Comparison of ENCODE assay signal across 8 mouse cellular contexts in the genomic region with DNA sequence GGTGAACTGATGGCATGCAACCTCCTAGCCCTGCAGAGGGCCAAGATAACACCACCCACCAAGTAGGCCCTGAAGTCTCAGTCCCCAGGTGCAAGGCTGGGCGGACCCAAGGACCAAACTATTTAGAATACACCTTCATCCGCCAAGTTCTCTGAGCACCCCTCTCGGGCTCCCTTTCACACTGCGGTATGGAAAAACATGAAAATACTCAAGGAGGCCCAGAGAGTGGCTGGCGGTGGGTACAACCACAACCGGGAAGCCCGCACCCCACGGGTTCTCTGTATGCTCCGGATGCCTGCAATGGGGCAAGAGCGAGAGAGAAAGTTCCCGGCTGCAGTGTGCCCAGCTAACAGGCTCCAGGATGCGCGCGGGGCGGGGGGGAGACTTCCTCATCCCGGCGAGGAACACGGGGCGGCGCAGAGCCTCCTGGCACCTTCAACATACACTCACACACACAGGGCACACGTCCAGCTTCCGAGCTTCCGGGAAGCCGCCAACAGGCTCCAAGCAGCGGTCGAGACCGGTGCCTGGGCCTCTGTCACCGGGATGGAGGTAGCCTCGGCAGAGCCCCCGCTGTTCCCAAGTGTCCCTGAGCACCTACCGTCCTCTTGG. TPM values are rescaled to one million over a fixed set of nuclear protein-coding genes. Genes with fewer than 3 reads are reported as not detected.
DNase-seq lines count a peak whose midpoint lies in the region; ATAC-seq lines count a peak whose summit lies in the region.

No protein-coding gene starts in this region.

- H3K9ac ChIP-seq in neural tube, embryonic 11.5 days (ENCODE audit: low read length) = peak overlapping the region; percentile 81
- H3K9ac ChIP-seq in embryonic facial prominence, embryonic 11.5 days (replicated peaks; ENCODE audit: low read length) = peak overlapping the region; percentile 71
- peak overlapping the region; percentile 67; the same call in 1 of the 2 replicates for H3K9ac ChIP-seq in heart, embryonic 11.5 days (ENCODE audit: low read depth, low read length)
- H3K9ac ChIP-seq in kidney, embryonic 14.5 days (ENCODE audit: low read depth, low read length) = peak overlapping the region; percentile 69
- H3K9ac ChIP-seq in liver, embryonic 12.5 days = no peak overlapping the region
- peak overlapping the region; percentile 70 for H3K9ac ChIP-seq in neural tube, embryonic 14.5 days (replicated peaks; ENCODE audit: low read depth, low read length)

- 6% methylated on average over 31 of the region's 31 CpGs for WGBS in neural tube, embryonic 11.5 days
- WGBS in embryonic facial prominence, embryonic 11.5 days = 3% methylated on average over 30 of the region's 31 CpGs
- WGBS in heart, embryonic 11.5 days (ENCODE audit: insufficient replicate concordance) = 4% methylated on average over 31 of the region's 31 CpGs
- WGBS in kidney, embryonic 14.5 days = 5% methylated on average over 31 of the region's 31 CpGs
- WGBS in liver, embryonic 12.5 days (ENCODE audit: insufficient replicate concordance) = 5% methylated on average over 31 of the region's 31 CpGs
- WGBS in neural tube, embryonic 14.5 days = 7% methylated on average over 31 of the region's 31 CpGs

- 0 out of 2 replicates have a peak, but pooled peaks have one; percentile 11 for ATAC-seq in neural tube, embryonic 11.5 days (ENCODE audit: insufficient read depth, low FRiP score, low TSS enrichment)
- 0 out of 2 replicates have a peak, but pooled peaks have one; percentile 0 for ATAC-seq in embryonic facial prominence, embryonic 11.5 days (replicated peaks; ENCODE audit: insufficient number of reproducible peaks, low FRiP score, low TSS enrichment, low read depth)
- ATAC-seq in heart, embryonic 11.5 days (replicated peaks; ENCODE audit: insufficient number of reproducible peaks, low FRiP score, low TSS enrichment) = no peak
- peak; percentile 21 for ATAC-seq in kidney, embryonic 14.5 days (ENCODE audit: low FRiP score, low TSS enrichment)
- ATAC-seq in liver, embryonic 12.5 days = peak; percentile 13; the same call in 1 of the 2 replicates
- peak; percentile 39 for ATAC-seq in neural tube, embryonic 14.5 days (ENCODE audit: low read depth)

- H3K36me3 ChIP-seq in neural tube, embryonic 11.5 days (ENCODE audit: control insufficient read depth, insufficient read depth, low read length) = no peaks in the 10 kb centered on the region
- H3K36me3 ChIP-seq in embryonic facial prominence, embryonic 11.5 days (replicated peaks; ENCODE audit: control insufficient read depth, insufficient read depth, low read depth, low read length) = no peaks in the 10 kb centered on the region
- no peaks in the 10 kb centered on the region for H3K36me3 ChIP-seq in heart, embryonic 11.5 days (ENCODE audit: control insufficient read depth, insufficient read depth, low read length)
- H3K36me3 ChIP-seq in kidney, embryonic 14.5 days (ENCODE audit: control insufficient read depth, insufficient read depth, low read length) = no peaks in the 10 kb centered on the region
- no peaks in the 10 kb centered on the region for H3K36me3 ChIP-seq in liver, embryonic 12.5 days
- no peaks in the 10 kb centered on the region for H3K36me3 ChIP-seq in neural tube, embryonic 14.5 days (ENCODE audit: control insufficient read depth, insufficient read depth, low read length)

- peak overlapping the region; percentile 67 for H3K4me3 ChIP-seq in neural tube, embryonic 11.5 days (ENCODE audit: low read depth, low read length)
- H3K4me3 ChIP-seq in embryonic facial prominence, embryonic 11.5 days (ENCODE audit: low read depth, low read length) = peak overlapping the region; percentile 64
- H3K4me3 ChIP-seq in heart, embryonic 11.5 days (ENCODE audit: low read depth, low read length) = peak overlapping the region; percentile 64
- H3K4me3 ChIP-seq in kidney, embryonic 14.5 days (ENCODE audit: low read length) = peak overlapping the region; percentile 65
- H3K4me3 ChIP-seq in liver, embryonic 12.5 days = peak overlapping the region; percentile 47
- peak overlapping the region; percentile 58 for H3K4me3 ChIP-seq in neural tube, embryonic 14.5 days (ENCODE audit: low read depth, low read length)

- DNase-seq in neural tube, embryonic 11.5 days (ENCODE audit: low spot score) = peak; percentile 56
- no peak for DNase-seq in neural tube, embryonic 10.5 days (ENCODE audit: extremely low spot score, low spot score)
- DNase-seq in embryonic facial prominence, embryonic 11.5 days (ENCODE audit: low spot score) = peak; percentile 42
- no peak for DNase-seq in natural killer cell, adult 2 months (ENCODE audit: low spot score in 2 of 2)

- no peak overlapping the region for H3K27ac ChIP-seq in neural tube, embryonic 11.5 days (ENCODE audit: low read depth, low read length)
- 0 out of 2 replicates have a peak overlapping the region, but pooled peaks have one; percentile 56 for H3K27ac ChIP-seq in embryonic facial prominence, embryonic 11.5 days (replicated peaks; ENCODE audit: low read depth, low read length)
- no peak overlapping the region for H3K27ac ChIP-seq in heart, embryonic 11.5 days (ENCODE audit: low read depth, low read length)
- H3K27ac ChIP-seq in kidney, embryonic 14.5 days (ENCODE audit: low read depth, low read length) = no peak overlapping the region
- no peak overlapping the region for H3K27ac ChIP-seq in liver, embryonic 12.5 days
- H3K27ac ChIP-seq in neural tube, embryonic 14.5 days (ENCODE audit: low read depth, low read length) = no peak overlapping the region

- peaks cover 14% of the 10 kb centered on the region; the same call in 1 of the 2 replicates for H3K4me1 ChIP-seq in neural tube, embryonic 11.5 days (ENCODE audit: control insufficient read depth, insufficient read depth, low read length)
- no peaks in the 10 kb centered on the region for H3K4me1 ChIP-seq in embryonic facial prominence, embryonic 11.5 days (ENCODE audit: control insufficient read depth, insufficient read depth, low read length)
- H3K4me1 ChIP-seq in heart, embryonic 11.5 days (ENCODE audit: control insufficient read depth, insufficient read depth, low read length) = peaks cover 12% of the 10 kb centered on the region; the same call in 1 of the 2 replicates
- H3K4me1 ChIP-seq in kidney, embryonic 14.5 days (ENCODE audit: control insufficient read depth, insufficient read depth, low read length) = 0 out of 2 replicates have a peak, but pooled peaks cover 7% of the 10 kb centered on the region
- H3K4me1 ChIP-seq in liver, embryonic 12.5 days = peaks cover 11% of the 10 kb centered on the region; the same call in 1 of the 2 replicates
- H3K4me1 ChIP-seq in neural tube, embryonic 14.5 days (ENCODE audit: control insufficient read depth, insufficient read depth, low read length) = peaks cover 11% of the 10 kb centered on the region

- H3K4me2 ChIP-seq in neural tube, embryonic 11.5 days (ENCODE audit: low read depth) = peak overlapping the region; percentile 100
- H3K4me2 ChIP-seq in embryonic facial prominence, embryonic 11.5 days (ENCODE audit: low read depth, low read length) = peak overlapping the region; percentile 100
- peak overlapping the region; percentile 100 for H3K4me2 ChIP-seq in heart, embryonic 11.5 days
- peak overlapping the region; percentile 100 for H3K4me2 ChIP-seq in kidney, embryonic 14.5 days (replicated peaks; ENCODE audit: low read depth, low read length)
- peak overlapping the region; percentile 69 for H3K4me2 ChIP-seq in liver, embryonic 12.5 days
- peak overlapping the region; percentile 99 for H3K4me2 ChIP-seq in neural tube, embryonic 14.5 days (ENCODE audit: low read depth, low read length)

- peaks cover 18% of the 10 kb centered on the region for H3K27me3 ChIP-seq in neural tube, embryonic 11.5 days (ENCODE audit: control insufficient read depth, insufficient read depth, low read length)
- H3K27me3 ChIP-seq in embryonic facial prominence, embryonic 11.5 days (ENCODE audit: control insufficient read depth, insufficient read depth, low read length) = peaks cover 5% of the 10 kb centered on the region
- peaks cover 68% of the 10 kb centered on the region for H3K27me3 ChIP-seq in heart, embryonic 11.5 days (ENCODE audit: control insufficient read depth, insufficient read depth, low read length)
- peaks cover 40% of the 10 kb centered on the region for H3K27me3 ChIP-seq in kidney, embryonic 14.5 days (ENCODE audit: control insufficient read depth, insufficient read depth, low read length)
- H3K27me3 ChIP-seq in liver, embryonic 12.5 days (replicated peaks) = peaks cover 86% of the 10 kb centered on the region
- peaks cover 15% of the 10 kb centered on the region for H3K27me3 ChIP-seq in neural tube, embryonic 14.5 days (ENCODE audit: control insufficient read depth, insufficient read depth, low read length)

- H3K9me3 ChIP-seq in neural tube, embryonic 11.5 days (ENCODE audit: control insufficient read depth, low read length) = no peaks in the 10 kb centered on the region
- H3K9me3 ChIP-seq in embryonic facial prominence, embryonic 11.5 days (replicated peaks; ENCODE audit: control insufficient read depth, low read length) = no peaks in the 10 kb centered on the region
- no peaks in the 10 kb centered on the region for H3K9me3 ChIP-seq in heart, embryonic 11.5 days (replicated peaks; ENCODE audit: control insufficient read depth, low read length)
- H3K9me3 ChIP-seq in kidney, embryonic 14.5 days (ENCODE audit: control insufficient read depth, low read length) = no peaks in the 10 kb centered on the region
- H3K9me3 ChIP-seq in liver, embryonic 12.5 days (replicated peaks) = no peaks in the 10 kb centered on the region
- no peaks in the 10 kb centered on the region for H3K9me3 ChIP-seq in neural tube, embryonic 14.5 days (ENCODE audit: control insufficient read depth, low read length)

RNA-seq across cellular contexts. Expression of gene Lmo1, which starts 0.6 kb away (rescaled TPM):
- 23.4 and 25.0 TPM in 2 replicates for polyA plus RNA-seq in neural tube, embryonic 11.5 days (2014; fragmentation: Nextera tagmentation; extraction: Ambion mirVana)
- polyA plus RNA-seq in embryonic facial prominence, embryonic 11.5 days (2014; fragmentation: Nextera tagmentation; extraction: Ambion mirVana) = 20.6 and 33.4 TPM in 2 replicates
- polyA plus RNA-seq in heart, embryonic 11.5 days (2014; fragmentation: Nextera tagmentation; extraction: Ambion mirVana) = 1.7 and 2.1 TPM in 2 replicates
- 7.2 and 7.9 TPM in 2 replicates for polyA plus RNA-seq in kidney, embryonic 14.5 days (2014; fragmentation: Nextera tagmentation; extraction: Ambion mirVana)
- polyA plus RNA-seq in liver, embryonic 12.5 days (2016; fragmentation: Nextera tagmentation; extraction: Ambion mirVana) = 1.7 and 1.8 TPM in 2 replicates
- polyA plus RNA-seq in neural tube, embryonic 14.5 days (2014; fragmentation: Nextera tagmentation; extraction: Ambion mirVana) = 26.2 and 33.9 TPM in 2 replicates

Comparison
In these comparisons a context has a peak if more than half of its experiments do, and no peak if none do; other contexts are left out.
1. DNase-seq: peak in neural tube, embryonic 11.5 days (single experiment) and embryonic facial prominence, embryonic 11.5 days (single experiment); none in neural tube, embryonic 10.5 days (single experiment) and natural killer cell, adult 2 months (0 of 2).
2. Peak in every context shown above with its lines, with median percentiles within 50 percentile points of each other: H3K4me2 ChIP-seq and H3K4me3 ChIP-seq.